ENCODE assay signal across 9 mouse cellular contexts in genomic region chr6:90461771-90462170, GRCm38 (mm10). TPM values are rescaled to one million over a fixed set of nuclear protein-coding genes. Genes with fewer than 3 reads are reported as not detected.
DNase-seq lines count a peak whose midpoint lies in the region; ATAC-seq and TF ChIP-seq lines count a peak whose summit lies in the region.
"Had no signal": no experiment of that assay in that cellular context is flagged by ENCODE, and none has a peak within 500 bp of the region (broad histone marks: within the 10 kb centered on the region; RNA-seq: fewer than 3 reads in every experiment).

No protein-coding gene starts in this region.

- no peak for ATAC-seq in intestine, embryonic 14.5 days (replicated peaks; ENCODE audit: low FRiP score, low TSS enrichment, low read depth)
- ATAC-seq in midbrain, embryonic 15.5 days (replicated peaks), result no peak

- DNase-seq in kidney, adult 2 months, result peak; percentile 51
- DNase-seq in kidney, postnatal 10 days, result no peak
- DNase-seq in embryonic facial prominence, embryonic 10.5 days (ENCODE audit: low spot score), result no peak
- DNase-seq in intestine, embryonic 14.5 days (ENCODE audit: low spot score), result no peak
- DNase-seq in ovary, postnatal 36 days (ENCODE audit: low spot score), result no peak
- no peak for DNase-seq in lung, adult 2 months
- DNase-seq in ovary, postnatal 14 days (ENCODE audit: low spot score), result no peak

- no peaks in the 10 kb centered on the region for H3K9me3 ChIP-seq in embryonic facial prominence, embryonic 10.5 days
- no peaks in the 10 kb centered on the region for H3K9me3 ChIP-seq in intestine, embryonic 14.5 days (ENCODE audit: control insufficient read depth, low read length)
- no peaks in the 10 kb centered on the region for H3K9me3 ChIP-seq in midbrain, embryonic 15.5 days

- H3K27ac ChIP-seq in kidney, adult 2 months (ENCODE audit: insufficient read depth, low read depth, low read length), result peak overlapping the region; percentile 30
- H3K27ac ChIP-seq in embryonic facial prominence, embryonic 10.5 days (replicated peaks), result peak overlapping the region; percentile 82; the same call in 1 of the 2 replicates
- H3K27ac ChIP-seq in intestine, embryonic 14.5 days (ENCODE audit: low read depth), result no peak overlapping the region
- no peak overlapping the region for H3K27ac ChIP-seq in midbrain, embryonic 15.5 days

- H3K36me3 ChIP-seq in kidney, adult 2 months (ENCODE audit: control insufficient read depth, insufficient read depth, low read length), result peaks cover under 1% of the 10 kb centered on the region; the same call in 1 of the 2 replicates
- H3K36me3 ChIP-seq in embryonic facial prominence, embryonic 10.5 days (replicated peaks), result peaks cover 6% of the 10 kb centered on the region
- H3K36me3 ChIP-seq in intestine, embryonic 14.5 days (ENCODE audit: control insufficient read depth, insufficient read depth, low read length), result no peaks in the 10 kb centered on the region
- no peaks in the 10 kb centered on the region for H3K36me3 ChIP-seq in midbrain, embryonic 15.5 days (replicated peaks)

- TF ChIP-seq POLR2A in kidney, adult 2 months (IDR thresholded peaks at IDR 0.05; ENCODE audit: low read depth, low read length), result no peak
- no peak for TF ChIP-seq POLR2A in lung, adult 2 months (IDR thresholded peaks at IDR 0.05; ENCODE audit: borderline replicate concordance, extremely low read depth, low read depth, low read length)

- peak overlapping the region; percentile 99 for H3K4me2 ChIP-seq in intestine, embryonic 14.5 days (ENCODE audit: low read length)
- H3K4me2 ChIP-seq in midbrain, embryonic 15.5 days, result peak overlapping the region; percentile 99

- peaks cover 37% of the 10 kb centered on the region for H3K4me1 ChIP-seq in kidney, adult 2 months (ENCODE audit: control insufficient read depth, insufficient read depth, low read length)
- peaks cover 26% of the 10 kb centered on the region for H3K4me1 ChIP-seq in embryonic facial prominence, embryonic 10.5 days
- peaks cover 8% of the 10 kb centered on the region; the same call in 1 of the 2 replicates for H3K4me1 ChIP-seq in intestine, embryonic 14.5 days (replicated peaks; ENCODE audit: control insufficient read depth, insufficient read depth, low read length)
- peaks cover 21% of the 10 kb centered on the region for H3K4me1 ChIP-seq in midbrain, embryonic 15.5 days
- H3K4me1 ChIP-seq in lung, adult 2 months (ENCODE audit: control insufficient read depth, insufficient read depth, low read length), result peaks cover 24% of the 10 kb centered on the region

- peak overlapping the region; percentile 89; the same call in 1 of the 2 replicates for H3K4me3 ChIP-seq in kidney, adult 2 months (ENCODE audit: insufficient read depth, low read depth, low read length)
- peak overlapping the region; percentile 78 for H3K4me3 ChIP-seq in embryonic facial prominence, embryonic 10.5 days
- H3K4me3 ChIP-seq in intestine, embryonic 14.5 days (ENCODE audit: low read depth, low read length), result peak overlapping the region; percentile 50
- peak overlapping the region; percentile 65 for H3K4me3 ChIP-seq in midbrain, embryonic 15.5 days
- H3K4me3 ChIP-seq in lung, adult 2 months (replicated peaks; ENCODE audit: extremely low read depth, low read depth, low read length), result no peak overlapping the region

- H3K27me3 ChIP-seq in kidney, adult 2 months (replicated peaks; ENCODE audit: control insufficient read depth, insufficient read depth, low read length), result no peaks in the 10 kb centered on the region
- H3K27me3 ChIP-seq in embryonic facial prominence, embryonic 10.5 days (replicated peaks; ENCODE audit: low read depth, poor library complexity, severe bottlenecking), result peaks cover 45% of the 10 kb centered on the region
- H3K27me3 ChIP-seq in intestine, embryonic 14.5 days (replicated peaks; ENCODE audit: control insufficient read depth, insufficient read depth, low read length), result peaks cover 17% of the 10 kb centered on the region
- peaks cover 18% of the 10 kb centered on the region for H3K27me3 ChIP-seq in midbrain, embryonic 15.5 days (replicated peaks)
- H3K27me3 ChIP-seq: Patski had no signal

- WGBS in kidney, adult 2 months, result 43% methylated on average over 12 of the region's 12 CpGs
- WGBS in embryonic facial prominence, embryonic 10.5 days, result 8% methylated on average over 12 of the region's 12 CpGs
- 21% methylated on average over 12 of the region's 12 CpGs for WGBS in intestine, embryonic 14.5 days
- WGBS in midbrain, embryonic 15.5 days, result 14% methylated on average over 12 of the region's 12 CpGs
- WGBS in lung, adult 2 months, result 41% methylated on average over 12 of the region's 12 CpGs

- no peak for TF ChIP-seq CTCF in kidney, adult 2 months (conservative IDR thresholded peaks at IDR 0.05; ENCODE audit: insufficient read depth, insufficient read length, low read depth, low read length)
- TF ChIP-seq CTCF in lung, adult 2 months (IDR thresholded peaks at IDR 0.05; ENCODE audit: insufficient read depth, low read length), result no peak

- peak overlapping the region; percentile 37; the same call in 1 of the 2 replicates for H3K9ac ChIP-seq in intestine, embryonic 14.5 days (ENCODE audit: low read length)
- H3K9ac ChIP-seq in midbrain, embryonic 15.5 days, result peak overlapping the region; percentile 51; the same call in 1 of the 2 replicates

RNA-seq across cellular contexts. Expression of gene Klf15, which starts 0.6 kb away (rescaled TPM):
- polyA plus RNA-seq in kidney, adult 2 months (2012; rRNA removed), result 131 and 170 TPM in 2 replicates
- 6.4 and 7.5 TPM in 2 replicates for polyA plus RNA-seq in embryonic facial prominence, embryonic 10.5 days (2016; fragmentation: Nextera tagmentation; extraction: Ambion mirVana)
- 3.0 and 5.1 TPM in 2 replicates for polyA plus RNA-seq in intestine, embryonic 14.5 days (2014; fragmentation: Nextera tagmentation; extraction: Ambion mirVana)
- polyA plus RNA-seq in midbrain, embryonic 15.5 days (2015; fragmentation: Nextera tagmentation; extraction: Ambion mirVana), result 13.6 and 15.5 TPM in 2 replicates
- polyA plus RNA-seq in lung, adult 2 months (2012; rRNA removed), result 55.7 and 145 TPM in 2 replicates

RNA-seq across cellular contexts. Expression of gene Aldh1l1, which starts 24.5 kb away (rescaled TPM):
- polyA plus RNA-seq in kidney, adult 2 months (2012; rRNA removed), result 253 and 260 TPM in 2 replicates
- polyA plus RNA-seq in embryonic facial prominence, embryonic 10.5 days (2016; fragmentation: Nextera tagmentation; extraction: Ambion mirVana), result 1.5 and 2.1 TPM in 2 replicates
- 5.2 and 7.8 TPM in 2 replicates for polyA plus RNA-seq in intestine, embryonic 14.5 days (2014; fragmentation: Nextera tagmentation; extraction: Ambion mirVana)
- polyA plus RNA-seq in midbrain, embryonic 15.5 days (2015; fragmentation: Nextera tagmentation; extraction: Ambion mirVana), result 49.9 and 58.7 TPM in 2 replicates
- polyA plus RNA-seq in lung, adult 2 months (2012; rRNA removed), result 14.7 and 17.9 TPM in 2 replicates

RNA-seq across cellular contexts. Expression of gene Cfap100, which starts 33.2 kb away (rescaled TPM):
- 0.05 and 0.27 TPM in 2 replicates for polyA plus RNA-seq in kidney, adult 2 months (2012; rRNA removed)
- 0.76 and 0.99 TPM in 2 replicates for polyA plus RNA-seq in embryonic facial prominence, embryonic 10.5 days (2016; fragmentation: Nextera tagmentation; extraction: Ambion mirVana)
- 0.46 TPM in 2 replicates for polyA plus RNA-seq in intestine, embryonic 14.5 days (2014; fragmentation: Nextera tagmentation; extraction: Ambion mirVana)
- polyA plus RNA-seq in midbrain, embryonic 15.5 days (2015; fragmentation: Nextera tagmentation; extraction: Ambion mirVana), result 7.8 and 8.1 TPM in 2 replicates
- 5.6 and 8.0 TPM in 2 replicates for polyA plus RNA-seq in lung, adult 2 months (2012; rRNA removed)

Comparison
In these comparisons a context has a peak if more than half of its experiments do, and no peak if none do; other contexts are left out.
1. H3K27ac ChIP-seq: peak in kidney, adult 2 months (single experiment) and embryonic facial prominence, embryonic 10.5 days (single experiment); none in intestine, embryonic 14.5 days (single experiment) and midbrain, embryonic 15.5 days (single experiment).